Mouse (Mus musculus): ENCODE results near the gene Ube2d1. TPM values are rescaled to one million over a fixed set of nuclear protein-coding genes. Genes with fewer than 3 reads are reported as not detected.
A peak's percentile ranks its signal among the peaks of the same experiment; 100 is the strongest.

Ube2d1 gene
- polyA plus RNA-seq (2015; fragmentation: Nextera tagmentation; extraction: Ambion mirVana): 60.5 and 62.8 TPM in 2 replicates

GRCm38 (mm10) chr10:71285126-71285580, at the start of gene Ube2d1:
Ube2d1 (minus strand) TSS chr10:71285262.
- Histone ChIP-seq H3K4me3 (replicated peaks) (peak within 1 kb of the TSS; percentile 81), H3K27me3 (peaks cover 6% of the 10 kb centered on the region), H3K9ac (peak within 1 kb of the TSS; percentile 89), H3K4me2 (peak within 1 kb of the TSS; percentile 65), H3K9me3 (replicated peaks) (no peaks in the 10 kb centered on the region), H3K27ac (peak within 1 kb of the TSS; percentile 18), H3K4me1 (peaks cover 25% of the 10 kb centered on the region), H3K36me3 (no peaks in the 10 kb centered on the region)
- WGBS: under 1% methylated on average over 49 of the region's 50 CpGs
- peak; percentile 97 for ATAC-seq (replicated peaks; ENCODE audit: low FRiP score)

- Histone ChIP-seq H3K4me2 (no peak overlapping the region), H3K36me3 (peaks cover 56% of the 10 kb centered on the region), H3K27ac (no peak overlapping the region), H3K27me3 (no peaks in the 10 kb centered on the region), H3K4me1 (peaks cover 7% of the 10 kb centered on the region), H3K9me3 (replicated peaks) (no peaks in the 10 kb centered on the region), H3K9ac (no peak overlapping the region), H3K4me3 (replicated peaks) (no peak overlapping the region)
- no peak for ATAC-seq (replicated peaks; ENCODE audit: low FRiP score)
- 94% methylated on average over 9 of the region's 9 CpGs for WGBS
Observed at GRCm38 (mm10) chr10:71332859-71333258, 47.8 kb upstream of the Ube2d1 start.

- Histone ChIP-seq H3K9ac (no peak overlapping the region), H3K4me2 (no peak overlapping the region), H3K4me1 (peaks cover 4% of the 10 kb centered on the region; the same call in 1 of the 2 replicates), H3K27me3 (no peaks in the 10 kb centered on the region), H3K4me3 (replicated peaks) (no peak overlapping the region), H3K9me3 (replicated peaks) (no peaks in the 10 kb centered on the region), H3K36me3 (peaks cover 56% of the 10 kb centered on the region), H3K27ac (no peak overlapping the region)
- no peak for ATAC-seq (replicated peaks; ENCODE audit: low FRiP score)
- 92% methylated on average over 4 of the region's 4 CpGs for WGBS
Observed at GRCm38 (mm10) chr10:71332376-71332775, 47.3 kb upstream of the Ube2d1 start.

GRCm38 (mm10) chr10:71331908-71332307, 46.8 kb upstream of the Ube2d1 start:
- Histone ChIP-seq H3K4me3 (replicated peaks) (no peak overlapping the region), H3K27me3 (no peaks in the 10 kb centered on the region), H3K36me3 (peaks cover 56% of the 10 kb centered on the region), H3K4me1 (0 out of 2 replicates have a peak, but pooled peaks cover 2% of the 10 kb centered on the region), H3K4me2 (no peak overlapping the region), H3K9ac (no peak overlapping the region), H3K9me3 (replicated peaks) (no peaks in the 10 kb centered on the region), H3K27ac (no peak overlapping the region)
- ATAC-seq (replicated peaks; ENCODE audit: low FRiP score): no peak
- 96% methylated on average over 7 of the region's 7 CpGs for WGBS

GRCm38 (mm10) chr10:71330070-71330469, 45.0 kb upstream of the Ube2d1 start:
- Histone ChIP-seq H3K27ac (no peak overlapping the region), H3K4me2 (no peak overlapping the region), H3K27me3 (no peaks in the 10 kb centered on the region), H3K4me1 (0 out of 2 replicates have a peak, but pooled peaks cover 2% of the 10 kb centered on the region), H3K4me3 (replicated peaks) (no peak overlapping the region), H3K9ac (no peak overlapping the region), H3K9me3 (replicated peaks) (no peaks in the 10 kb centered on the region), H3K36me3 (peaks cover 42% of the 10 kb centered on the region)
- ATAC-seq (replicated peaks; ENCODE audit: low FRiP score): peak; percentile 78
- 71% methylated on average over 12 of the region's 12 CpGs for WGBS

- H3K9me3 ChIP-seq (replicated peaks): no peaks in the 10 kb centered on the region
- no peak overlapping the region for H3K27ac ChIP-seq
- 0 out of 2 replicates have a peak, but pooled peaks cover 2% of the 10 kb centered on the region for H3K4me1 ChIP-seq
- WGBS: 90% methylated on average over 6 of the region's 6 CpGs
- H3K36me3 ChIP-seq: peaks cover 36% of the 10 kb centered on the region
- H3K4me3 ChIP-seq (replicated peaks): no peak overlapping the region
- ATAC-seq (replicated peaks; ENCODE audit: low FRiP score): no peak
- H3K4me2 ChIP-seq: no peak overlapping the region
- H3K9ac ChIP-seq: no peak overlapping the region
- H3K27me3 ChIP-seq: no peaks in the 10 kb centered on the region
Observed at GRCm38 (mm10) chr10:71329295-71329694, 44.2 kb upstream of the Ube2d1 start.

- WGBS: 87% methylated on average over 5 of the region's 5 CpGs
- Histone ChIP-seq H3K36me3 (peaks cover 31% of the 10 kb centered on the region), H3K4me1 (0 out of 2 replicates have a peak, but pooled peaks cover 2% of the 10 kb centered on the region), H3K4me3 (replicated peaks) (no peak overlapping the region), H3K9me3 (replicated peaks) (no peaks in the 10 kb centered on the region), H3K27me3 (no peaks in the 10 kb centered on the region), H3K4me2 (no peak overlapping the region), H3K9ac (no peak overlapping the region), H3K27ac (no peak overlapping the region)
- no peak for ATAC-seq (replicated peaks; ENCODE audit: low FRiP score)
Observed at GRCm38 (mm10) chr10:71328870-71329269, 43.8 kb upstream of the Ube2d1 start.

- peaks cover 27% of the 10 kb centered on the region for H3K36me3 ChIP-seq
- 0 out of 2 replicates have a peak, but pooled peaks cover 2% of the 10 kb centered on the region for H3K4me1 ChIP-seq
- no peak for ATAC-seq (replicated peaks; ENCODE audit: low FRiP score)
- H3K27me3 ChIP-seq: no peaks in the 10 kb centered on the region
- H3K4me3 ChIP-seq (replicated peaks): no peak overlapping the region
- no peak overlapping the region for H3K9ac ChIP-seq
- no peak overlapping the region for H3K27ac ChIP-seq
- no peak overlapping the region for H3K4me2 ChIP-seq
- H3K9me3 ChIP-seq (replicated peaks): no peaks in the 10 kb centered on the region
- 73% methylated on average over 6 of the region's 6 CpGs for WGBS
Observed at GRCm38 (mm10) chr10:71328382-71328781, 43.3 kb upstream of the Ube2d1 start.

- H3K4me2 ChIP-seq: no peak overlapping the region
- 0 out of 2 replicates have a peak, but pooled peaks cover 2% of the 10 kb centered on the region for H3K4me1 ChIP-seq
- H3K9ac ChIP-seq: no peak overlapping the region
- H3K36me3 ChIP-seq: peaks cover 18% of the 10 kb centered on the region
- H3K27me3 ChIP-seq: no peaks in the 10 kb centered on the region
- H3K27ac ChIP-seq: no peak overlapping the region
- no peak for ATAC-seq (replicated peaks; ENCODE audit: low FRiP score)
- no peak overlapping the region for H3K4me3 ChIP-seq (replicated peaks)
- 81% methylated on average over 10 of the region's 10 CpGs for WGBS
- H3K9me3 ChIP-seq (replicated peaks): no peaks in the 10 kb centered on the region
Observed at GRCm38 (mm10) chr10:71327386-71327785, 42.3 kb upstream of the Ube2d1 start.

- ATAC-seq (replicated peaks; ENCODE audit: low FRiP score): no peak
- no peaks in the 10 kb centered on the region for H3K27me3 ChIP-seq
- 17% methylated on average over 7 of the region's 7 CpGs for WGBS
- H3K4me2 ChIP-seq: no peak overlapping the region
- H3K4me1 ChIP-seq: 0 out of 2 replicates have a peak, but pooled peaks cover 2% of the 10 kb centered on the region
- H3K27ac ChIP-seq: no peak overlapping the region
- no peaks in the 10 kb centered on the region for H3K9me3 ChIP-seq (replicated peaks)
- H3K9ac ChIP-seq: no peak overlapping the region
- no peak overlapping the region for H3K4me3 ChIP-seq (replicated peaks)
- H3K36me3 ChIP-seq: peaks cover 17% of the 10 kb centered on the region
Observed at GRCm38 (mm10) chr10:71326789-71327188, 41.7 kb upstream of the Ube2d1 start.

GRCm38 (mm10) chr10:71326123-71326522, 41.1 kb upstream of the Ube2d1 start:
- ATAC-seq (replicated peaks; ENCODE audit: low FRiP score): no peak
- WGBS: 80% methylated on average over 7 of the region's 7 CpGs
- peaks cover 17% of the 10 kb centered on the region for H3K36me3 ChIP-seq
- H3K4me1 ChIP-seq: 0 out of 2 replicates have a peak, but pooled peaks cover 2% of the 10 kb centered on the region
- no peak overlapping the region for H3K4me3 ChIP-seq (replicated peaks)
- H3K27ac ChIP-seq: no peak overlapping the region
- no peak overlapping the region for H3K9ac ChIP-seq
- H3K9me3 ChIP-seq (replicated peaks): no peaks in the 10 kb centered on the region
- no peak overlapping the region for H3K4me2 ChIP-seq
- no peaks in the 10 kb centered on the region for H3K27me3 ChIP-seq

- H3K4me2 ChIP-seq: no peak overlapping the region
- WGBS: 83% methylated on average over 8 of the region's 8 CpGs
Observed at GRCm38 (mm10) chr10:71323669-71324068, 38.6 kb upstream of the Ube2d1 start.

GRCm38 (mm10) chr10:71316497-71316896, 31.4 kb upstream of the Ube2d1 start:
- 76% methylated on average over 7 of the region's 7 CpGs for WGBS
- Histone ChIP-seq H3K4me3 (replicated peaks) (no peak overlapping the region), H3K27me3 (no peaks in the 10 kb centered on the region), H3K4me1 (no peaks in the 10 kb centered on the region), H3K9me3 (replicated peaks) (no peaks in the 10 kb centered on the region), H3K4me2 (no peak overlapping the region), H3K36me3 (no peaks in the 10 kb centered on the region), H3K9ac (no peak overlapping the region), H3K27ac (no peak overlapping the region)
- ATAC-seq (replicated peaks; ENCODE audit: low FRiP score): no peak

More at GRCm38 (mm10) chr10:71323669-71324068, 38.6 kb upstream of the Ube2d1 start:
- Histone ChIP-seq H3K4me1 (0 out of 2 replicates have a peak, but pooled peaks cover 2% of the 10 kb centered on the region), H3K4me3 (replicated peaks) (no peak overlapping the region), H3K36me3 (no peaks in the 10 kb centered on the region), H3K9ac (no peak overlapping the region), H3K27me3 (no peaks in the 10 kb centered on the region), H3K27ac (no peak overlapping the region), H3K9me3 (replicated peaks) (no peaks in the 10 kb centered on the region)
- ATAC-seq (replicated peaks; ENCODE audit: low FRiP score): no peak
